Mouse (Mus musculus) gastrocnemius, adult 2 months (tissue): ENCODE data around the gene Spire2. TPM values are rescaled to one million over a fixed set of nuclear protein-coding genes. Genes with fewer than 3 reads are reported as not detected.

Experiments used
- DNase-seq: peaks from one replicate; pipeline ENCODE4 v3.0.0; 2022
- H3K27ac ChIP-seq: fragments of 200-600 bp; 2 replicates; pipeline ENCODE4 v1.8.1; 2022; ENCODE audit warnings: mild to moderate bottlenecking
- H3K4me3 ChIP-seq: fragments of 200-600 bp; 2 replicates; pipeline ENCODE4 v1.8.1; 2022; ENCODE audit warnings: mild to moderate bottlenecking, moderate library complexity
- CTCF ChIP-seq: fragments of 200-600 bp; IDR thresholded peaks from 2 replicates; pipeline ENCODE4 v1.8.1; 2022; ENCODE audit warnings: antibody characterized with exemption, mild to moderate bottlenecking, moderate library complexity
- intact Hi-C: fragments of 180-260 bp; cut with DNase I; formaldehyde crosslinking; loops from one replicate; pipeline ENCODE4 v1.15.1; 2025
- total RNA-seq, 2 experiments: library from RNA; stranded (reverse); gene quantifications; 2 replicates each; pipeline ENCODE4 v1.2.3; 2021

Gene Spire2
- total RNA-seq, 2 experiments from 2014 or later = not detected

DNA sequence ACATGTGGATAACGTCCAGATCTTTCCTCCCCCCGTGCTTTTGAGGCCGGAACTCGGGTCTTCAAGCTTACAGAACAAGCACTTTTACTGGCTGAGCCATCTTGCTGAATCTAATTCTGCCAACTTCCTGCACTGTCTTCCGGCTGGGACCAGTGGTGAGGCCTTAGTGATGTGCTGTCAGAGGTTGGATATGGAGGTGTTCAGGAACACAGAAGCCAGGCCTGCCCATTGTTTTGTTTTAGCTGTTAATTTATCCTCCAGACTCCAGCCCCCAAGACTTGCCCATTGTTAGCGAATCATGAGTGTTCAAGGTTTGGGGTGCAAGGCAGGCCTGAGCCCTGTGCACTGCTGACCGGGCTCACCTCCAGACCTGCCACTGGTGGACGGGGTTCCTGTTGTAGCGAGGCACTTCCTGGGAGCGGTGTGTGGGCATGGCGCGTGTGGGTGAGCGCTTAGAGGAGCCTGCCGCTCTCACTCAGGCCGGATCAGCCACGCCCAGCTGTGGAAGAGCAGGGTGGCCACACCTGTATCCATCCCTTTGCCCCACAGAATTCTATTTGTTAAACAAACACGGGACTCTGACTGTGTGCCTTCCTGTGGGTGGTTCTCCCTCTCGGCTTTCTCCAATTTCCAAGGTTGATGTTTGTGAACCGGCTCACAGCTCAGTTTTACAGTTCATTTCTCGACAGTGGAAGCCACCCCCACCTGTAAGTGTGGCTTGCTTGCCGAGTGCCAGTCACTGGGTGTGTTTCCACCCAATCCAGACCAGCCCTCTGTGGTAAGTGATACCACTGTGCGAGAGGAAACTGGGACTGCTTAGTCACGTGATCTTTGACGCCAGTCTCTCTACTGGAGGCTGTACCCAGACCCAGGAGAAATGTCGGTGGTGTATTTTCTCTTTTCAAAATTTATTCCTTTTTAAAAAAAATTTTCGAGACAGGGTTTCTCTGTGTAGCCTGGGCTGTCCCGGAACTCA lies 8.8 kb downstream of the Spire2 start:
- intact Hi-C loops = no loop called here
- no peak for TF ChIP-seq CTCF
- DNase-seq = no peak
- H3K27ac ChIP-seq = no peak overlapping the region
- H3K4me3 ChIP-seq = no peak overlapping the region

DNA sequence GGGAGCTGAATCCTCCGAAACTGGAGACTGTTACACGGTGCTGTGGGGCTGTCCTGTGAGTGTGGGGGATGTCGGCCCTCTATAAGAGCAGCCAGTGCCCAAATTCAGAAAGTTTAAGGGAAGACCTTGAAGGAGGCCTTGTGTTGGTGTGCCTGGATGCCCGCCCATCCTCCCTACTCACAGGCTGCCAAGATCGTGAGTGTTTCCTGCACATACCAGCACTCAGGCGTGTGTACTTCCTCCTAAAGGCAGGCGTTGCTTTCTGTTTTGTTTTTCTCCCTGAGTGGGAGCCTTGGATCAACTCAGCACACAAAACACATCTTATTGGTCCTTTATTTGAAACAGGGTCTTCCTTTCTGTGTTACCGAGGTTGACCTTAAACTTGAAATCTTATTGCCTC lies 9.7 kb downstream of the Spire2 start:
- no peak for TF ChIP-seq CTCF
- DNase-seq = no peak
- intact Hi-C loops = no loop called here
- Histone ChIP-seq H3K4me3 (no peak overlapping the region), H3K27ac (no peak overlapping the region)

DNA sequence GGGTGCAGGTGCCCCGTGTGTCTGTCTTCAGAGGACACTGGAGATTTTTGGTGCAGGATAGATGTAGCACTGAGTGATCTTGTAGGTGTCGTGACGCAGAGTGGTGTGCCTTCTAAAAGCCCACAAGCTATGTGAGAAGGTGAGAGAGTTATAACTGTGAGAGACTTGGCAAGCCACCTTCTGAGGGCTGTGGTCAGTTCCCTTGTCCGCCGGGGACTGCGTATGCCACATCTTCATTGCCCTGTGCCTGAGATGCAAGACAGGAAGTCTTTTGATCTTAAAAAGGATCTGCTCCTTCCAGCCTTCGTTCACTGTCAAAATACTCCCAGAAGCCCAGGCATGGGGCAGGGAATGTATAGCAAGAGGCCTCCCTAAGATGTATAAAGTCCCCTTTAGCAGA lies 10.4 kb downstream of the Spire2 start:
- DNase-seq = no peak
- Histone ChIP-seq H3K27ac (no peak overlapping the region), H3K4me3 (no peak overlapping the region)
- intact Hi-C loops = no loop called here
- no peak for TF ChIP-seq CTCF

DNA sequence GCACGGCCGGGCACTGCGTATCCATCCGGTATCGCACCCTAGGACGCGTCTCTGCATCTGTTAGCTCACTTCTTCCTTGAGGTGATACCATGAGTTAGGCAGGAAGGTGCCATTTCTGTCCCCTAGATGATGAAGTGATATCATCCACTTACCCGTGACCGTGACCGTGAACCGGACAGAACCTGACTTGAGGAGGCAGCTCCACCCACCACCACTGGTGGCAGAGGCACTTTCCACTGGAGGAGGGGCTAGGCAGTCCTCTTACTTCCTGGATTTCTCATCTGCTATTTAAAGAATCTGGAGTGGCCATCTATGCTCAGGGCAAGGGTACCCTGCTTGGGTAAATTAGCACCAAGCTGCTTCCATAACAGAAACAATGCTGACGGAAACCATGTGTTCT lies 10.9 kb downstream of the Spire2 start:
- intact Hi-C loops = no loop called here
- no peak overlapping the region for H3K4me3 ChIP-seq
- H3K27ac ChIP-seq = no peak overlapping the region
- no peak for TF ChIP-seq CTCF
- DNase-seq = no peak

DNA sequence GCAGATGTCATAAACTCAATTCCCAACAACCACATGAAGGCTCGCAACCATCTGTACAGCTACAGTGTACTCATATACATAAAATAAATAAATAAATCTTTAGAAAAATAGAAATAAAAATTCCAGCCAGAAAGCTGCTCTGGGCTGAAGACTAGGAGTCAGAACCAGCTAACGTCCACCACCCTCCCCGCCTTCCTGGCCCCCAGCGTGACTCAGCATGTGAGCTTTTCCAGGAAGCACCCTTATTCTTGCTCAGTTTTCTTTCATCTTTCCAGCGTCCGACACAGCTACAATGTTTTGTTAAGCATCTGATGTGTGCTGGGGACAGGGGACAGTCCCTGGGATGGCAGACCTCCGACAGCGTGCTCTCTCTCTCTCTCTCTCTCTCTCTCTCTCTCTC lies 12.6 kb downstream of the Spire2 start:
- intact Hi-C loops = no loop called here
- Histone ChIP-seq H3K27ac (no peak overlapping the region), H3K4me3 (no peak overlapping the region)
- no peak for DNase-seq
- TF ChIP-seq CTCF = no peak

DNA sequence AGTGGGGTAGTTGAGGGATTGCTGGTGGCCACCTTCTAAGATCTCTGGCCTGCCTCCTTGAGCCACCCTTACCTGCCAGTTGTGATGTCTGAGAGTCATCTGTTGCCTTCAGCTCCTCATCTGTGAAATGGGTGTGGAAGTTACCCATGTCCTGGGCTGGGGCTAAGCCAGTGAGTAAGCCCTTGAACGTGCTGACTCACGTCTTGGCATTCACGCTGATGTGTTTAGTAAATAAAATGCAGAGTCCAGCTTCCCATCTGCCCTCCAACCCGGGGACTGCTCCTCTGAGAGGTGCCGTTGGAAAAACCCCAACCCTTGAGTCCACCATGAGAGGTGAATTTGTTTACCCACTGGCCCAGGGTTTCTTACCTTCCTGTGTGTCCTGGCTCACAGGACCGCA lies 13.3 kb downstream of the Spire2 start:
- intact Hi-C loops = no loop called here
- H3K4me3 ChIP-seq = no peak overlapping the region
- no peak for DNase-seq
- no peak overlapping the region for H3K27ac ChIP-seq
- TF ChIP-seq CTCF = no peak

DNA sequence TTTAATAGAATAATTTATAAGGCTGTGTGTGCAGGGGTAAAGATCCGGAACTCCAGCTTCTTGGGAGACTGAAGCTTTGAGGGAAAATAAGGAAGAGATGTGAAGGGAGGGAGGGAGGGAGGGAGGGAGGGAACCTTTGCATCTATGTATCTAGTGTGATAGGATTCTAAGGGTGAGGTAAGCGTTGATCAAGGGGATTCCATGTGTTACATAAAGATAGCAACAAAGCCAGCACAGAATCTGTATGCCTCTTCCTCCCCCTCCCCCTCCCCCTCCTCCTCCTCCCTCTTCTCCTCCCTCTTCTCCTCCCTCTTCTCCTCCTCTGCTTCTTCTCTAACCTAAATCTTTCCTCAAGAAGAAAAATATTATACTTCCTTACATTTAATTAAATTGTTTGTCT lies 14.8 kb downstream of the Spire2 start:
- intact Hi-C loops = no loop called here
- H3K27ac ChIP-seq = no peak overlapping the region
- no peak for TF ChIP-seq CTCF
- no peak overlapping the region for H3K4me3 ChIP-seq
- DNase-seq = no peak

DNA sequence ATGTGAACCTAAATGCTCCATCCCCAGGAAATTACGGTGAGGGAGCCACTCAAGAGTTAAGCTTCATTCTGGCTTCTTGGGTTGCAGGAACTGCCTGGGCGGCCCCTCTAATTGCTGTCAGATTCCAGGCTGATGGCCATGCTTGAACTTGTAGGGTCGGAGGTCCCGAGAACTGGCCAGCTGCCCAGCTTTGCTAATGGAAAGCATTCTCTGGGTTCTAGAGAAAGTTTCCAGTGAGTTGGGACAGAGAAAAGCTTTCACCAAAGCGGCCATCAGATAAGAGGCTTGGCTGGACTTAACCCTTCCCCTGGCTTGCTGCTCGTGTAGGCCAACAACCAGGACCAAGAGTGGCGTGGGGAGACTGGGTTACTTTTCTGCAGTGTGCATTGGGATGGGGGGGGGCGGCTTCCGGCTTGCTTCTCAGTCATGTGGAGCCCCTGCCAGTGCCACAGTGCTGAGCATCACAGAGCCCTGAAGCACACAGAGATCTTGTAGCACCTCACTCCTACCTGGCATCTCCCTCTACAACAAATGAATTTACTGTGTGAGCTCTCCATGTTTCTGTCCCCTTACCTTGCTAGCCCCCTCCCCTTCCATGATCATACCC lies 15.8 kb downstream of the Spire2 start:
- intact Hi-C loops = no loop called here
- Histone ChIP-seq H3K27ac (no peak overlapping the region), H3K4me3 (no peak overlapping the region)
- no peak for TF ChIP-seq CTCF
- DNase-seq = peak; percentile 46

DNA sequence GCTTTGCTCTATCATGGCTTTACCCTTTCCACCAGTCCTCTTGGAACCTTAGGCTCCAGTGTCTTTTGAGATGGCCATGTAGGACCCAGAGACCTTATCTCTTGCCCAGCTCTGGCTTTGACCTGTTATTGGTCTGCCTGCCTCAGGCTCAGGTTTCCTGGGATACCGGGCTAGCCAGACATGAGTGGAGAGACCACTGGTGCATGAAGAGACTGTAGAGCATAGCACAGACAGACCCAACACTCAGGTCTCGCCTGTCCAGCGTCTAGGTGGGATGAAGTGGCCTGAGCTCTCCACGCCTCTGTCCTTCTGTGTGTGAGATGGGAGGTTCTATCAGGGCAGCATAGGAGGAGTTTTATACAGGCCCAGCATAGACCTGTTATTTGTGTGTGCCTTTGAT lies 16.6 kb downstream of the Spire2 start:
- no peak overlapping the region for H3K27ac ChIP-seq
- DNase-seq = no peak
- TF ChIP-seq CTCF = no peak
- intact Hi-C loops = no loop called here
- no peak overlapping the region for H3K4me3 ChIP-seq

DNA sequence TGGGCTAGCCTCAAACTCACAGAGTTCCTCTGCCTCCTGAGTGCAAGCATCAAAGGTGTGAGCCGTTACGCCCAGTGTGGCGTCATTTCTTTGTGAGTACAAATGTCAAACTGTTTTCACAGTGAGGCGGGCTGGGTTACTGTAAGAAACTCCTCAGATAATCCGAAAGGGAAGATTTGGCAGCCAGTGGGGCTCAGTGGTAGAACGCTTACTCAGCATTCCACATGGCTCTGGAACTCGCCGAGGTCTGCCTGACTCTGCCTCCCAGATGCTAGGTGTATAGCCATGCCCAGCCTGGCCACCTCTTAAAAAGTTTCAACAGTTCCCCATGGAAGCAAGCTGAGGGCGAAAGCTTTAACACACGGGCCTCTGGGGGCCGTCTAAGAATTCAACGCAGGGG lies 19.6 kb downstream of the Spire2 start:
- intact Hi-C loops = no loop called here
- Histone ChIP-seq H3K4me3 (no peak overlapping the region), H3K27ac (no peak overlapping the region)
- DNase-seq = no peak
- no peak for TF ChIP-seq CTCF

DNA sequence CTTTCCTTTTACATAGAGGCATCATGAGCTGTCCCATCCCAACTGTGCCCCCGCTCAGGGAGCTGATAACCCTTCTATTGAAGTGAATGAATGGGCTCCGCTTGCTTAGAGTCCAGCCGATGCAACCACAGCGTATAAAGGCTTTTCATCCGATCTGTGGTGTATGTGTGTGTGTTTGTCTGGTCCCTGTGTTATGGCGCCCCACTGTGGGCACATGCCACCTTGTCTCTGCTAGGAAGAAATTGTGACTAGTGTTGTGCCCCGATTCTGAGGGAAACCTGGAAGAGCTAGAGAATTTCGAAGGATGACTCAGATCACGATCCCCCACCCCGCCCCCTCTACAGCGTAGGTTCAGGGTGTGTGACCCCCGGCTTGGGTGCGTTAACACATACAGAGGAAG lies 20.3 kb downstream of the Spire2 start:
- DNase-seq = no peak
- Histone ChIP-seq H3K27ac (no peak overlapping the region), H3K4me3 (no peak overlapping the region)
- peak; percentile 41 for TF ChIP-seq CTCF
- intact Hi-C loops = no loop called here

DNA sequence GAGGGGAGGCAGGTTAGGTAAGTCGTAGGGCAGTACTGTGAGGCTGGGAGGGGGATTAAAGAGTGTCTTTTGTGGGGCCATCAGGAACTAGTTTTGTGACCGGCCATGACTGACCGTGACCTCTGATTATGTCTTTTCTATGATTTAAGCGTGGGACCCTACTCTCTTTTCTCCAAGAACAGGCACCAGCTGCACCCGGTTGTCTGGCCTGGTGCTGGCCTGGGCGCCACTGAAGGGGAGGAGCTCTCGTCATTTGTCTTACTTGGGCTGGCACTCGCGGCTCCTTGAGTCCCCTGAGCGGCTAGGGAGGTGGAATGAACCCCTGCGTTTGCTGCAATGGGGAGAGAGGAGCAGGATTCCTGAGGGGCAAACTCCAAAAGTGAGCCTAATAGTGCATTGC lies 20.7 kb downstream of the Spire2 start:
- no peak overlapping the region for H3K4me3 ChIP-seq
- no peak for TF ChIP-seq CTCF
- DNase-seq = no peak
- H3K27ac ChIP-seq = no peak overlapping the region
- intact Hi-C loops = no loop called here

DNA sequence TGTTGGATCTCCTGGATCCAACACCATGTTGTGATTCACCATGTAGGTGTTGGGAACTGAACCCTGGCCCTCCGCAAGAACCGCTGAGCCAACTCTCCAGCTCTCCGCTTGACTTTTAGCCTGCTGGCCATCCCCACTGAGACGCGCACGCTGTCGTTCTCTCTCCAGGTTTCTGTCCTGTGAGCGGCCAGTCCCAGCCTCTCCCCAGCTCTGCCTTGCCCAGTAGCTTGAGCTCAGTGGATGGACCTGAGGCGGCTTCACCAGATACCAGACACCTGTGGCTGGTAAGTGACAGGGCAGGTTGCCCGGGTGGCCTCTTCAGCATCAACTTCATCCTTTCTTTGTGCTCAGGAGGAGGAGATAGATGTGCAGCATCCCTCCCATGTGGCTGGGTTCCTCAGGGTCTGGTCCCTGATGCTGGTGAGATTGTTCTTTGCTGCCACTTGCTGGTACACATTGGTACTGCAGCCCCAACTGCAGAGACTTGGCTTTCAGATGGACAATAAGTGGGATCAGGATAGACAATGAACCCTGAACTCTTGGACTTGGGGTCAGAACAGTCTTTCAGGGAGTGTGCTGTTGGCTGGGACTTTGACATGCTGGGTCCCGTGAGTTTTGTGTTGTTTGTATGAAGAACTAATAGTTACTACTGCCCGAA lies 28.7 kb downstream of the Spire2 start:
- H3K4me3 ChIP-seq = no peak overlapping the region
- peak; percentile 73 for DNase-seq
- intact Hi-C loops = loop anchor here (1.0 kb wide), 1 partner anchor 42 kb away; no protein-coding TSS in a partner anchor
- H3K27ac ChIP-seq = no peak overlapping the region
- TF ChIP-seq CTCF = peak; percentile 96
